Mouse (Mus musculus) forebrain, postnatal 0 days (tissue): ENCODE measurements around the gene Gm42417. TPM values are rescaled to one million over a fixed set of nuclear protein-coding genes. Genes with fewer than 3 reads are reported as not detected.

Source experiments
- ATAC-seq: fragments of 200-750 bp; cut with Nextera tagmentation; 2 replicates; pipeline ENCODE4 v1.8.0; 2017; ENCODE audit warnings: mild to moderate bottlenecking, moderate library complexity
- DNase-seq: peaks from one replicate; pipeline ENCODE4 v3.0.0-alpha.2; 2015
- H3K27ac ChIP-seq: fragments of 300-500 bp; sonication (generic); 2 replicates; pipeline ENCODE4 v1.5.1; 2014; ENCODE audit warnings: low read depth, mild to moderate bottlenecking, antibody characterized with exemption, low read length, moderate library complexity, mixed read lengths
- H3K27me3 ChIP-seq: fragments of 300-500 bp; sonication (generic); 2 replicates; pipeline ENCODE4 v1.6.1; 2014; ENCODE audit warnings: mild to moderate bottlenecking, low read length, mixed read lengths; ENCODE audit not compliant: insufficient read depth
- H3K36me3 ChIP-seq: fragments of 300-500 bp; sonication (generic); 2 replicates; pipeline ENCODE4 v1.6.1; 2014; ENCODE audit warnings: mild to moderate bottlenecking, moderate library complexity; ENCODE audit not compliant: insufficient read depth
- H3K4me1 ChIP-seq: fragments of 300-500 bp; sonication (generic); 2 replicates; pipeline ENCODE4 v1.6.1; 2014; ENCODE audit warnings: antibody characterized with exemption; ENCODE audit not compliant: insufficient read depth
- H3K4me2 ChIP-seq: fragments of 300-500 bp; sonication (generic); 2 replicates; pipeline ENCODE4 v1.6.1; 2014; ENCODE audit warnings: low read depth, mild to moderate bottlenecking, moderate library complexity
- H3K4me3 ChIP-seq: fragments of 300-500 bp; sonication (generic); 2 replicates; pipeline ENCODE4 v1.5.1; 2014; ENCODE audit warnings: low read depth, low read length, mixed read lengths
- H3K9ac ChIP-seq: fragments of 300-500 bp; sonication (generic); 2 replicates; pipeline ENCODE4 v1.6.1; 2014; ENCODE audit warnings: mild to moderate bottlenecking
- H3K9me3 ChIP-seq: fragments of 300-500 bp; sonication (generic); 2 replicates; pipeline ENCODE4 v1.6.1; 2016; ENCODE audit warnings: low read length
- CTCF ChIP-seq: sonication (generic); IDR thresholded peaks from 2 replicates; pipeline ENCODE4 v1.5.1; 2016; ENCODE audit warnings: antibody characterized with exemption, control low read depth, low read depth
- WGBS: fragments of 180-500 bp; shearing (Covaris S2); extraction: QIAGEN DNeasy Blood & Tissue Kit; methylation state at CpG from one replicate; pipeline ENCODE4 v1.1.7; 2014; 5-methylcytosine and 5-hydroxymethylcytosine counted together
- polyA plus RNA-seq: library from polyadenylated mRNA; unstranded; fragments of >200 nt; fragmentation: Nextera tagmentation; extraction: Ambion mirVana; gene quantifications from 2 replicates; pipeline ENCODE4 v1.2.1, GENCODE M21; 2015
- total RNA-seq: library from RNA; depleted of rRNA; stranded (reverse); fragments of >200 nt; gene quantifications from 2 replicates; pipeline ENCODE4 v1.2.3, GENCODE M21; 2014

Gene Gm42417
- total and polyA plus RNA-seq, 2 experiments from 2014 or later = 0.27 to 0.38 TPM

DNA sequence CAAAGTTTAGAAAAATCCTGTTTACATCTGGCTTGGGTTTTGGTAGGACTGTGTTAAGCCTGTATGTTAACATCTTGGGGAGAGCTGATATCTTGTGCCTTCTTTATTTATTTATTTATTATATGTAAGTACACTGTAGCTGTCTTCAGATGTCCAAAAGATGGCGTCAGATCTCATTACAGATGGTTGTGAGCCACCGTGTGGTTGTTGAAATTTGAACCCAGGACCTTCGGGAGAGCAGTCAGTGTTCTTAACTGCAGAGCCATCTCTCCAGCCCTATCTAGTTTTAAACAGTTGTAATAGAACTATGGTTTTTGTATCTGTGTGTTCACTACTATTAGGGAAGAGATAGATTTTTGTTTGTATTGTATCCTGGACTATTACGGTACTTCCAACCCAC, 10.0 kb downstream of the Gm42417 start:
- TF ChIP-seq CTCF = no peak
- WGBS = 94% methylated on average over 4 of the region's 4 CpGs
- no peaks in the 10 kb centered on the region for H3K9me3 ChIP-seq
- no peak overlapping the region for H3K27ac ChIP-seq
- no peaks in the 10 kb centered on the region for H3K4me1 ChIP-seq
- no peaks in the 10 kb centered on the region for H3K27me3 ChIP-seq
- peaks cover 28% of the 10 kb centered on the region for H3K36me3 ChIP-seq
- ATAC-seq = no peak
- no peak overlapping the region for H3K4me2 ChIP-seq
- H3K4me3 ChIP-seq = no peak overlapping the region
- H3K9ac ChIP-seq = no peak overlapping the region
- DNase-seq = no peak

DNA sequence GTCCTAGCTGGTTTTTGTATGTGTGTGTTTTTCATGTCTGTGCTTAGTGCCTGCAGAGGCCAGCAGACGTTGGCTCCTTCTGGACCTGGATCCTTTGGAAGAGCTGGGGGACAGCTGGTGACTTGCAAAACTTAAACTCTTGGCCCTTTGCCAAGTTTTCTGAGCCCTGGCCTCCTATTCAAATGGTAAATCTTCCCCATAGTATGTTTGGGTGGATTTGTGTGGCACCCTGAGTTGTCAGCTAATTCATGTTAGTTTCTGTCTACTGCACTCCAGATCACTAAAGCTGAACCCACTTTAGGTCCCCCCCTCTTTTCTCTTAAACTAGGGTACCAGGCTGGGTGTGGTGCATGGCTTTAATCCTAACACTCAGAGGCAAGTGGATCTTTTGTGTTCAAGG, 10.9 kb downstream of the Gm42417 start:
- Histone ChIP-seq H3K4me3 (no peak overlapping the region), H3K4me2 (no peak overlapping the region), H3K36me3 (peaks cover 36% of the 10 kb centered on the region), H3K9ac (no peak overlapping the region), H3K4me1 (no peaks in the 10 kb centered on the region), H3K9me3 (no peaks in the 10 kb centered on the region), H3K27ac (peak overlapping the region; percentile 35; the same call in 1 of the 2 replicates), H3K27me3 (no peaks in the 10 kb centered on the region)
- DNase-seq (peak; percentile 61), ATAC-seq (peak; percentile 62)
- TF ChIP-seq CTCF = no peak
- WGBS = 3% methylated on average over 1 of the region's 1 CpGs

DNA sequence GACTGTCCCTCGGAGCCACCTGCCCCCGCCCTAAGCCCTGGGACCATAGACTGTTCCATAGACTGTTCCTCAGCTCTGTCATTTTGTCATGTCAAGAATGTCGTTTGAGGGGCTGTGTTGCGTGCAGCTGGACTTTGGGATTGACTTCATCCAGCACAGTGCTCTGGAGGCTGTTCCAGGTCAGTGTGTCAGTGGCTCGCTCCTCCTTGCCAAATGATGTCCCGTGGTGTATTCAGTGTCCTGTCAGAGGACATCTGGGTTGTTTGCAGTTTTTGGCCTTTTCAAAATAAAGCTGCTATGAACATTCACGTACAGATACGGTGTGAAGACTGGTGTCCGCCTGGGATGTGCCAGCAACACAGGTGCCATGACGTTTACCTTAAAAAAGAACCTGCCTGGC, 12.3 kb downstream of the Gm42417 start:
- H3K36me3 ChIP-seq = peaks cover 50% of the 10 kb centered on the region
- no peaks in the 10 kb centered on the region for H3K4me1 ChIP-seq
- 84% methylated on average over 10 of the region's 10 CpGs for WGBS
- no peaks in the 10 kb centered on the region for H3K9me3 ChIP-seq
- H3K27ac ChIP-seq = no peak overlapping the region
- ATAC-seq = no peak
- H3K4me2 ChIP-seq = no peak overlapping the region
- no peaks in the 10 kb centered on the region for H3K27me3 ChIP-seq
- TF ChIP-seq CTCF = no peak
- no peak for DNase-seq
- H3K9ac ChIP-seq = no peak overlapping the region
- H3K4me3 ChIP-seq = no peak overlapping the region

DNA sequence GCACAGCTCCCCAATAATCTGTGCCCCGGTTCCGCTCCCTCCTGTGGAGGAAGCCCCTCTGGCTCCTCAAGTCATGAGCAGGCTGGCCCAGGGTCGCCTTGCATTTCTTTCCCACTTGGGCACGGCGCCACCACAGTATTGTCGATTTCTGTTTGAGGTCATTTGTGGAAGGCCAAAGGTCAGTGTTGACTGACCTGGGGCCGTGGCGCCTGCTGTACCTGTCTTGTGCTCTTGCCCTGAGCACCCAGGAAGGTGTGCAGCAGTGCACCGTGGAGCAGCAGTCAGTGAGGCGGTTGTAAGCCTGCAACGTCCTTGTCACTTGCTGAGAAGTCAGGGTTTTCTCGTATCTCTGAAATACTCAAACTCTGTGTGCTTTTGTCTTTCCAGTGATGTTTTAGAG, 13.5 kb downstream of the Gm42417 start:
- DNase-seq = no peak
- Histone ChIP-seq H3K27ac (no peak overlapping the region), H3K4me1 (no peaks in the 10 kb centered on the region), H3K4me3 (no peak overlapping the region), H3K9ac (no peak overlapping the region), H3K4me2 (no peak overlapping the region), H3K9me3 (no peaks in the 10 kb centered on the region), H3K36me3 (peaks cover 62% of the 10 kb centered on the region), H3K27me3 (no peaks in the 10 kb centered on the region)
- no peak for ATAC-seq
- 90% methylated on average over 12 of the region's 12 CpGs for WGBS
- TF ChIP-seq CTCF = no peak

DNA sequence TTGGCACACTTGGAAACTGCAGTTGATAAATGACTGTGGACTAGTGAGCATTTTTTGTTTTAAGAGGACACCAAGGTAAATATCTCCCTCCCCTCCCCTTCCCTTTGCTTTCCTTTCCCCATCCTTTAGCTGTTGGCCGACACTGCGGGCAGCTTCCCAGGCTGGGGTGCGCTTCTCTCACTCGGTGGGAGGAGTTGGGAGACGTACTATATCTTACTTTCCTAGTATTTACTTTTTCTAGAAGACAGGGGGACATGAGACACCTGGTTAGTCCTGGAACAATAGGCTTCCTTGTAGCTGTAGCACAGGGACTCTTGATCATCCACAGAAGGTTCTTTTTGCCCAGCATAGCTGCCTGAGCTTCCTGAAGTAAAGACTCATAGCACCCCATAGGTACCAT, 15.2 kb downstream of the Gm42417 start:
- H3K4me1 ChIP-seq = no peaks in the 10 kb centered on the region
- H3K9me3 ChIP-seq = no peaks in the 10 kb centered on the region
- H3K4me2 ChIP-seq = no peak overlapping the region
- no peaks in the 10 kb centered on the region for H3K27me3 ChIP-seq
- TF ChIP-seq CTCF = no peak
- DNase-seq (no peak), ATAC-seq (no peak)
- H3K36me3 ChIP-seq = peaks cover 78% of the 10 kb centered on the region
- WGBS = 69% methylated on average over 5 of the region's 5 CpGs
- H3K27ac ChIP-seq = no peak overlapping the region
- no peak overlapping the region for H3K4me3 ChIP-seq
- no peak overlapping the region for H3K9ac ChIP-seq

DNA sequence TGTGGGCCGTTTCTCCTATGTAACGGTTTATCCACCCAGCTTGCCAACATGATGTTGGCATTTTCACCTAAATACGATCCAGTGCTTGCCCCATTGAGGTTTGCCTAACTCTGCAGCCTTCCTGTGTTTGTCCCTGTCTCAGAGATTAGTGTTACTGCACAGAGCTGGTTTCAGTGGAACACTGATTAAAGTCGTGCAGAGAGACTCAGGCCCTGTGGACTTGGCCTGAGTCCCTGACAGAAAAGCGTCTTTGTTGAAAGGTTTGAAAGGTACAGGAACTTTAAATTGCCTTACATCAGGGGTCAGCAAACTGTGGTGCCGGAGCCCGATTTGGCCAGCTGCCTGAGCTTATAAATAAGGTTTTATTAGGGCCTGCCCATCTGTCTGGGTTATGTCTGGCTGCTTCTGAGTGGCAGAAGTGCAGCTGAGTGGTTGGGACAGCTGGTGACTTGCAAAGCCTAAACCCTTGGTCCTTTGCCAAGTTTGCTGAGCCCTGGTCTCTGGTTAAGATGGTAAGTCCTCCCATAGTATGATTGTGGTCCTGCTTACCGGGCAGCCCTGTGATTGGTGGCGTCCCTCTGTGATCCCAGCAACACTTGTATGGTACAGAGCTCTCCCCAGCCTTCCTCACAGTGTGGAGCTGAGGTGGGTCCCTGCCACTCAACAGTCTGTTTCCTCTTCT, 15.8 kb downstream of the Gm42417 start:
- no peaks in the 10 kb centered on the region for H3K9me3 ChIP-seq
- H3K4me3 ChIP-seq = no peak overlapping the region
- no peak overlapping the region for H3K9ac ChIP-seq
- 28% methylated on average over 9 of the region's 9 CpGs for WGBS
- no peaks in the 10 kb centered on the region for H3K27me3 ChIP-seq
- no peaks in the 10 kb centered on the region for H3K4me1 ChIP-seq
- H3K4me2 ChIP-seq = no peak overlapping the region
- TF ChIP-seq CTCF = no peak
- H3K27ac ChIP-seq = no peak overlapping the region
- H3K36me3 ChIP-seq = peaks cover 84% of the 10 kb centered on the region
- ATAC-seq (no peak), DNase-seq (peak; percentile 14)

DNA sequence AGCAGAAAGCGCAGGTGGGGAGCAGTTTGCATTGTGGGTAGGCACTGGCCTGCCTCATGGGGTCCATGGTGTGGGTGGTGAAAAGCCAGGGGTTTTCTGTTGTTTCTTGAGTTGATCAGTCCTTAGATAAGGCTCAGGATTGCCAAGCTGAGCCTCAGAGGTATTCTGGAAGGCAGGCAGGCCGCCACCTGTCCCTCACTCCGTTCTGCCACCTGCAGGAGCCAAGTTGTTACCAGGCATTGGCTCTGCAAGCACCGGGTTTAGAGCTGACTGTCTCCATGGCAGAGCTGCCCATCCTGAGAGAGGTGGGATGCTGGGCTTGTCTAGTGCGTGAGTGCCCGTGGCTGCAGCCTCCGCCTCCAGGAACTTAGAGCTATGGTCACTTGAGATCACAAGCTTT, 17.0 kb downstream of the Gm42417 start:
- no peak for ATAC-seq
- WGBS = 88% methylated on average over 7 of the region's 7 CpGs
- H3K4me2 ChIP-seq = no peak overlapping the region
- no peak overlapping the region for H3K9ac ChIP-seq
- no peaks in the 10 kb centered on the region for H3K9me3 ChIP-seq
- H3K4me1 ChIP-seq = no peaks in the 10 kb centered on the region
- no peak overlapping the region for H3K4me3 ChIP-seq
- no peak overlapping the region for H3K27ac ChIP-seq
- H3K36me3 ChIP-seq = peaks cover 89% of the 10 kb centered on the region
- H3K27me3 ChIP-seq = no peaks in the 10 kb centered on the region
- TF ChIP-seq CTCF = no peak
- no peak for DNase-seq

DNA sequence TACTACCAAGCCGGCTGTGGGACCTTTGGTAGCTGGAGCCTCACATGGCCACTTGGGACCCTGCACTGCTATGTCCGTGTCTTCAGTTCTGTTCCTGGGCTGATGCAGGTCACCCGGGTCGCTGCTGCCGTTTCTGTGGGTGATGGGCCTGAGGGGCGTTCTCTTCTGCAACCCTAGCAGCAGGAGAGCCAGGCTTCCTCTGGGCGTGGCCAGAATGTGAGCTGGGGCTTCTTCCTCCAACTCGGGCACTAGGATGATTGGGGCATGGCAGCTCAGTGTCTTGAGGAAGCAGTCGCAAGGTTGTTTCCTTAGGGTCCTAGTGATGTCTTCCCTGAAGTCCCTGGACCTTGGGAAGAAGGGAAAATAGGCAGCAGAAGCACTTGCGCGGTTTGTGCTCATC, 19.6 kb downstream of the Gm42417 start:
- WGBS = 87% methylated on average over 11 of the region's 11 CpGs
- H3K4me1 ChIP-seq = peaks cover 4% of the 10 kb centered on the region
- no peak overlapping the region for H3K4me3 ChIP-seq
- H3K9ac ChIP-seq = no peak overlapping the region
- H3K9me3 ChIP-seq = no peaks in the 10 kb centered on the region
- ATAC-seq (no peak), DNase-seq (no peak)
- no peaks in the 10 kb centered on the region for H3K27me3 ChIP-seq
- no peak overlapping the region for H3K27ac ChIP-seq
- H3K36me3 ChIP-seq = peaks cover 66% of the 10 kb centered on the region
- TF ChIP-seq CTCF = no peak
- H3K4me2 ChIP-seq = no peak overlapping the region
